Mouse (Mus musculus) kidney, postnatal 36 days (tissue): Measurements from ENCODE around the gene Olfr1189.
"Not testable (repeated sequence)": the region's sequence is repeated elsewhere in the genome, so short reads cannot be mapped to it uniquely, and the experiment has no call there.

Source experiments
- DNase-seq, 2 experiments: peaks; one replicate each; pipeline ENCODE4 v3.0.0; 2021 to 2022; ENCODE audit warnings: mixed read lengths in 2 of 2

Olfr1189 gene

DNA sequence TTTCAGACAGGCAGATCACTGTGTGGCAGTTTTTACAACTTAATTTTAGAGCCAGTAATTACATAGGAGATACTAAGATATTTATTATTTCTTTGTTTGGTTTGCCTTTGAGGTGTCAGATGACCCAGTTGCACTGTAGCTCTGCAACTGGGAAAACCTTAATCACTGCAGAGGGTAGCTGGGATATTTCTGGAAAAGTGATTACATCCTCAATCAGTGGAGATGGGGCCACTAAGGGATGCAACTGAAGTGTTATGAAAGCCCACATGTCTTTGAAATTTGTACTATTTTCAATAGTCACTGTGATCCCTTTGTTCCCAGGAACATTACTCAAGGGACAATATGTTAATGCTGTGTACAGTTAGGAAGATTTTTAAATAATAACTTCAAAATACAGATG lies at the start of gene Olfr1189:
Gene Olfr1189, plus strand, starts transcription at position 301 of the 400 bp plus-strand sequence.
- DNase-seq = no peak

DNA sequence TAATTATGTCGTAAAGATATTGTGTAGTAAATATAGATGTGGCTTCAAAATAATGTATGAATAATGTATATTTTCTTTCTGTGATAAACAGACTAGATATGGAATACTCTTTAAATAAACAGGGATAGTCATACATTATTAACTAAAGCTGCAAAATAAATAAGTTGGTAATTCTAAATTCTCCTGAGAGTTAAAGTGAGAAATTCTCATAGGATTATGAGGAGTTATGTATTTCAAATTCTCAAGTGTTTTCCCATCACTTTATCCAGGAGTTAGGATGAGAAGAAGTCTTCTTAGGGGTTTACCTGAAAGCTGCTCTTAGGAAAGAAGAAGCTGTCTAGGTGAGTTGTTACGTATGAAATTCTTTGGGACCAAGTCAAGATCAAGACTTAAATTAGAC lies 29.6 kb upstream of the Olfr1189 start, which contains the start of gene Olfr1188:
Gene Olfr1188, plus strand, starts transcription at position 301 of the 400 bp plus-strand sequence.
- no peak for DNase-seq

DNA sequence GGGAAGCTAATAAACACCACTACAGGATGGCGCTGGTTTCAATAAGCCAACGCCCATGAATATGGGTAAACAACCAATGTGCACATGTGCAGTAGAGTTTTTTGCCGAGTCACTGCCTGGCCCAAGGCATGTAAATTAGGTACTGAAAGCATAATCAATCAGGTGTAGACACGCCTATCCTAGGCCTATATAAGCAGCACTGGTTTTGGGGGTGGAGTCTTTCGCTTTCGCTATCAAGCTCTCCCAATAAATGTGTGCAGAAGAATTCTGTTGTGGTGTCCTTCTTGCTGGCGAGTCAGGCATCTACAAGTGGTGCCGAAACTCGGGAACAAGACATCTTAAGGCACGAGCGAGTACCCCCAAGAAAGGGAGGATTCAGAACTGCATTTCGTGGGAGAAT lies 13.6 kb upstream of the Olfr1189 start:
- DNase-seq = not testable (repeated sequence)

DNA sequence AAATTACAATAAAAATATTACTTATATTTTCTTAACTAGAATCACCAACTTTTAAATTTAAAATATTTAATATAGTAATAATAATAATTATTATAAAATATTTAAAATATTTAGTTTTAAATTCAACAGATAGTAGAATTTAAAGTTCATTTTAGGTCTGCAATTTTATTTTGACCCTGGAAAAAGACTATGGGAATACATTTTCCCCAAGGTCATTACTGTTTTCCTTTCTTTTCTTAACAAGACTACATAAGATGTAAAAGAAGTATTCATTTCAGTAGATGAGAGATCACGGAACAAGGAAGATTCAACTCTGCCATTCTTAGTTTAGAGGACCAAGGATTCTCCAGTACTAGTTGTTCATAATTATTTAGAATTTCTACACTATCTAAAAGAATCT lies 54.0 kb downstream of the Olfr1189 start, which contains the start of gene Olfr1191-ps1:
Gene Olfr1191-ps1, plus strand, starts transcription at position 301 of the 400 bp plus-strand sequence.
- DNase-seq = not testable (repeated sequence)
